Mouse (Mus musculus) bone marrow, adult 2 months (tissue): Measurements from ENCODE around the gene Bloc1s2. TPM values are rescaled to one million over a fixed set of nuclear protein-coding genes. Genes with fewer than 3 reads are reported as not detected.

Experiments
- H3K27ac ChIP-seq: fragments of 200-500 bp; 2 replicates; pipeline ENCODE4 v1.5.1; 2012; ENCODE audit warnings: low read depth, mild to moderate bottlenecking, control low read depth, inconsistent platforms, low read length; ENCODE audit not compliant: control insufficient read depth, poor library complexity, insufficient read depth
- H3K4me1 ChIP-seq: fragments of 200-500 bp; 2 replicates; pipeline ENCODE4 v1.6.1; 2011; ENCODE audit warnings: low read length; ENCODE audit not compliant: control insufficient read depth, insufficient read depth
- H3K4me3 ChIP-seq: fragments of 200-500 bp; replicated peaks from 2 replicates; pipeline ENCODE3; 2011; ENCODE audit warnings: mild to moderate bottlenecking, low read depth, low read length, control low read depth; ENCODE audit not compliant: control insufficient read depth
- CTCF ChIP-seq: fragments of 200-500 bp; IDR thresholded peaks from 2 replicates; pipeline ENCODE4 v1.5.1; 2011; ENCODE audit warnings: low read length, control low read depth; ENCODE audit not compliant: control insufficient read depth, insufficient read depth
- POLR2A ChIP-seq: fragments of 200-500 bp; IDR thresholded peaks from 2 replicates; pipeline ENCODE4 v1.6.1; 2011; ENCODE audit warnings: low read depth, mild to moderate bottlenecking, control low read depth, low read length, borderline replicate concordance; ENCODE audit not compliant: control insufficient read depth
- WGBS: fragments of 180-500 bp; shearing (Covaris S2); methylation state at CpG from one replicate; pipeline ENCODE4 v1.1.7; 2018; 5-methylcytosine and 5-hydroxymethylcytosine counted together
- polyA plus RNA-seq: library from polyadenylated mRNA; stranded (reverse); fragments of >200 nt; gene quantifications from 2 replicates; pipeline ENCODE4 v1.2.4, GENCODE M21; 2011; ENCODE audit warnings: low replicate concordance; ENCODE audit not compliant: missing spikeins, insufficient read depth, insufficient read length

Bloc1s2 gene
- polyA plus RNA-seq, 1 experiment, result 78.0 TPM

- no peaks in the 10 kb centered on the region for H3K4me1 ChIP-seq
- H3K27ac ChIP-seq, result no peak overlapping the region
- TF ChIP-seq CTCF (no peak), POLR2A (no peak)
- no peak overlapping the region for H3K4me3 ChIP-seq
- 42% methylated on average over 8 of the region's 8 CpGs for WGBS
Measured at GRCm38 (mm10) chr19:44174835-44175234, 28.6 kb upstream of the Bloc1s2 start.

DNA sequence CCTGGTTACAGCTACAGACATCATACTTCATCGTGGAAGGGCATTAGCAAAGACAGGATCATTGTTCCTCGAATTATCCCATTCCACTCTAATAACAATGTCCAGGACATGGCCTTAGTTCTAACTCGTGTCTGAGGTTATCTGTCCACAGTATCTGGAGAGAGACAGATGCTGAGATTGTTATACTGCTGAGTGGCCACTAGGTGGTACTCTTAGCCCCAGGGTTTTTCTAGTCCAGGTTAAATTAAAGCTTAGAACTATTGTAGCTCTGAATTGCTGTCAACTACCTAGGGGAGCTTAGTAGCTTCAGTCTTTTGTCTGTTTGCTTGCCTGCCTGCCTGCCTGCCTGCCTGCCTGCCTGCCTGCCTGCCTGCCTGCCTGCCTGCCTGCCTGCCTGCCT lies 15.3 kb upstream of the Bloc1s2 start:
- Histone ChIP-seq H3K4me1 (no peaks in the 10 kb centered on the region), H3K27ac (no peak overlapping the region), H3K4me3 (no peak overlapping the region)
- TF ChIP-seq POLR2A (no peak), CTCF (no peak)
- WGBS, result 9% methylated on average over 3 of the region's 3 CpGs

DNA sequence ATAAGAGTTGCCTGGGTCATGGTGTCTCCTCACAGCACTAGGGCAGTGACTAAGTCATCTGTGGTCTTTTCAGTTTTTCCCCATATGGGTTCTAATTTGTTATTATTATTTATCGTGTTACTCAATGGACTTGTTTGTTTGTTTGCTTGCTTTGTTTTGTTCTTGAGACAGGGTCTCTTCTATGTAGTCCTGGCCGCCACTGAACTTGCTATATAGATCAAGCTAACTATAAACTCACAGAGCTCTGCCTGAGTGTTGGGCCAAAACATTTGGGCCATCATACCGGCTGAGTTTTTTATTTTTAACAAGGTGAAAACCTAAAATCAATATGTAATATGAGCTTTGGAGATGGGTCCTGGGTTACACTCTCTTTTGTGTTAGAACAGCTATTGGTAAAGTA lies 13.1 kb upstream of the Bloc1s2 start:
- Histone ChIP-seq H3K27ac (no peak overlapping the region), H3K4me1 (no peaks in the 10 kb centered on the region), H3K4me3 (no peak overlapping the region)
- 75% methylated on average over 3 of the region's 3 CpGs for WGBS
- TF ChIP-seq CTCF, result no peak
- TF ChIP-seq POLR2A, result no peak

DNA sequence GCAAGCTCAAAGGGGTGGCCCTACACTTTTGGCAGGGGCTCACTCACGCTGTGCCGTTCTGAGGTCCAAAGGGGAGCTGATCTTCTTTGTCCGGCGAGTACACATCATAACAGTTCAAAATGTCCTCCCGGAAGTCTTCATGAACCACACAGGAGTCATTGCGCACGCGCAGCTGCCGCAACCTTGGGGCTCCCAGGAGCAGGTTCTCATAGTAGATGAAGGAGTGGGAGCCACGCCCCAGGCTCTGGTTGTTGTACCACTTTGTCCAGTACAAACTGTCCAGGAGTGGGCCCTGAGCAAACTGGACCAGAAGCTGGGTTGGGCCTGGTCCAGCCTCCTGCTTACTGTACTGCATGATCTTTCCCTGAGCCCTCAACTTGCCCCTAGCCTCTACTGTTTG lies 10.8 kb upstream of the Bloc1s2 start:
- Histone ChIP-seq H3K27ac (no peak overlapping the region), H3K4me3 (no peak overlapping the region), H3K4me1 (no peaks in the 10 kb centered on the region)
- WGBS, result 84% methylated on average over 10 of the region's 10 CpGs
- TF ChIP-seq POLR2A (no peak), CTCF (no peak)

DNA sequence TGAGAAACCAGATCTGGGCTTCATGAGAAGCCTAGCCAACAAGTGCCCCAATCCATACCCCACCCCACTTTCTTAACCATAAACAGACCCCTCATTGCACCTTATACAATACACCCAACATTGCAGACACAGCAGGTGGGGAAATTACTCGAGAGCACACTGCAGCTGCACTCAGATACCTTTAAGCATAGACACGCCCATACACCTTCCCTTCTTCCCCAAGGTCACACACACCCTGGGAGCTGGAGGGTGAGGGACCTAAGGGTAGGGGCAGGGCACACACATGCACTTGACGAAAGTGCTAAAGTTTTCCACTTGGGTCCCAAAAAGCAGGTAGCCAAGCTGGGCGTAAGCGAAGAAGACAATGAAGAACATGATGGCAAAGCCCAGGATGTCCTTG lies 7.5 kb upstream of the Bloc1s2 start:
- 80% methylated on average over 5 of the region's 5 CpGs for WGBS
- TF ChIP-seq POLR2A (no peak), CTCF (no peak)
- H3K27ac ChIP-seq, result no peak overlapping the region

GRCm38 (mm10) chr19:44148991-44149390 lies 2.7 kb upstream of the Bloc1s2 start:
- Histone ChIP-seq H3K27ac (no peak overlapping the region), H3K4me3 (no peak overlapping the region), H3K4me1 (peaks cover 2% of the 10 kb centered on the region; the same call in 1 of the 2 replicates)
- WGBS, result 76% methylated on average over 2 of the region's 2 CpGs
- TF ChIP-seq CTCF, result no peak
- no peak for TF ChIP-seq POLR2A

More for the DNA sequence above, 7.5 kb upstream of the Bloc1s2 start:
- no peak overlapping the region for H3K4me3 ChIP-seq
- no peaks in the 10 kb centered on the region for H3K4me1 ChIP-seq

DNA sequence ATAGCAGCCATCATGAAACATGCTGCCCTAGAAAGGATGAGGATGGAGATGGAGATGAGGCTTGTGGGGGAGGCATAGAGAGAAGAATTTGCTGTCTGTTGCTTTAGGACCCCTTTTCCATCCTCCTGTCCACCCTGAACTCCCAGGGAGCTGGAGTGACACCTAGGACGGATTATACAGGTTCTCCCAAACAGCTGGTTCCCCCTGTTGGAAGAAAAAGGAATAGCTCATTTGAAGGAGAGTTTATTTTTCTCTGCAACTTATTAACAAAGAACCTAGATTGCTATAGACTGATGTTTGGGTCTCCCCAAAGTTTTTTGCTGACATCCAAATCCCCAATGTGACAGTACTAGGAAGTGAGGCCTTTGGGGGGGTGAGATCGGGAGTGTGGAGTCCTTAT lies 2.1 kb upstream of the Bloc1s2 start:
- no peak; the same call in 1 of the 2 replicates for TF ChIP-seq CTCF
- TF ChIP-seq POLR2A, result no peak
- 38% methylated on average over 2 of the region's 2 CpGs for WGBS
- H3K27ac ChIP-seq, result no peak overlapping the region
- no peak overlapping the region for H3K4me3 ChIP-seq
- peaks cover 2% of the 10 kb centered on the region; the same call in 1 of the 2 replicates for H3K4me1 ChIP-seq

GRCm38 (mm10) chr19:44146951-44147350 lies 705 bp upstream of the Bloc1s2 start:
- 92% methylated on average over 8 of the region's 8 CpGs for WGBS
- Histone ChIP-seq H3K4me1 (peaks cover 2% of the 10 kb centered on the region; the same call in 1 of the 2 replicates), H3K27ac (no peak overlapping the region), H3K4me3 (no peak overlapping the region)
- TF ChIP-seq POLR2A (no peak), CTCF (no peak)

GRCm38 (mm10) chr19:44146568-44146879 lies 278 bp upstream of the Bloc1s2 start:
- Histone ChIP-seq H3K4me1 (peaks cover 2% of the 10 kb centered on the region; the same call in 1 of the 2 replicates), H3K4me3 (peak overlapping the region; percentile 96), H3K27ac (no peak overlapping the region; the same call in 1 of the 2 replicates)
- no peak for TF ChIP-seq POLR2A
- TF ChIP-seq CTCF, result no peak
- WGBS, result 61% methylated on average over 9 of the region's 9 CpGs

DNA sequence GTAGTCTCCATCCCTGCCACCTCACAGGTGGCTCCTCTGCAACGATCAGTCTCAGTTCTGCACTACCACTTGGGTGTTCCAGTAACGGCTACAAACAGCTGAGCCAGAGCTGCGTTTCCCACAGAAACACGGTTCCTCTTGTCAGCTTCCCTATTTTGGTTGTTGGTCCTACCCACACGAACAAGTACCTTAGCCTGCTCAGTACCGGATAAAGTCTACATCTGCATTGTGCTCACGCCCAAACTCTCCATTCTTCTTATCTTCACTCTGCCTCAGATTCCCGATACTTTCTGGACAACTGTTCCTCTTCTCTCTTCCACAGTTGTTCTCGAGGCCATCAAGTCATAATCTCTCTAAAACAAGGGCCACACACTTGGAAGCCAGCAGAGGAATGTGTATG lies 1.9 kb downstream of the Bloc1s2 start:
- H3K4me1 ChIP-seq, result peaks cover 2% of the 10 kb centered on the region; the same call in 1 of the 2 replicates
- TF ChIP-seq POLR2A (no peak), CTCF (no peak)
- no peak overlapping the region for H3K4me3 ChIP-seq
- peak overlapping the region; percentile 22; the same call in 1 of the 2 replicates for H3K27ac ChIP-seq
- 7% methylated on average over 9 of the region's 9 CpGs for WGBS
